Mouse (Mus musculus) CH12.LX (cell line): Measurements from ENCODE around the gene Gm45837. TPM values are rescaled to one million over a fixed set of nuclear protein-coding genes. Genes with fewer than 3 reads are reported as not detected.

Experiments
- DNase-seq: peaks from one replicate; pipeline ENCODE4 v3.0.0-alpha.2; 2013; ENCODE audit errors: extremely low read depth
- H3K27ac ChIP-seq: 2 replicates; pipeline ENCODE4 v1.5.1; 2012; ENCODE audit warnings: low read depth, mild to moderate bottlenecking, control low read depth, moderate library complexity; ENCODE audit not compliant: insufficient read depth
- H3K27me3 ChIP-seq: replicated peaks from 2 replicates; pipeline ENCODE3; 2012; ENCODE audit warnings: inconsistent platforms
- H3K36me3 ChIP-seq, 2 experiments: replicated peaks in 1 of 2; 2 replicates each; pipeline versions ENCODE3 to v1.6.1; 2012; ENCODE audit warnings: inconsistent platforms in 1 of 2, low read length in 1 of 2, mild to moderate bottlenecking in 1 of 2, mixed read lengths in 1 of 2, moderate library complexity in 1 of 2; ENCODE audit not compliant: control insufficient read depth in 1 of 2, insufficient read depth in 1 of 2
- H3K4me1 ChIP-seq, 2 experiments: 2 replicates each; pipeline ENCODE4 v1.6.1; 2012; ENCODE audit warnings: inconsistent platforms in 1 of 2, moderate library complexity in 1 of 2; ENCODE audit not compliant: insufficient read depth in 2 of 2, control insufficient read depth in 1 of 2
- H3K4me2 ChIP-seq: 2 replicates; pipeline ENCODE4 v1.6.1; 2012; ENCODE audit warnings: low read depth, mild to moderate bottlenecking, control low read depth; ENCODE audit not compliant: poor library complexity, insufficient read depth, severe bottlenecking
- H3K4me3 ChIP-seq, 3 experiments: fragments of 150-350 bp in 1 of 3; sonication (generic) in 1 of 3; replicated peaks in 1 of 3; 2 replicates each; pipeline versions ENCODE3 to v1.5.1; 2011 to 2012; ENCODE audit warnings: low read depth in 2 of 3, low read length in 2 of 3, mild to moderate bottlenecking in 2 of 3, moderate library complexity in 2 of 3, control low read depth in 1 of 3, improper control_type of control experiment in 1 of 3, inconsistent platforms in 1 of 3, mixed read lengths in 1 of 3; ENCODE audit not compliant: poor library complexity in 1 of 3
- H3K79me2 ChIP-seq: replicated peaks from 2 replicates; pipeline ENCODE4 v1.6.1; 2012; ENCODE audit warnings: mild to moderate bottlenecking, moderate library complexity; ENCODE audit not compliant: control insufficient read depth, poor library complexity, insufficient read depth, severe bottlenecking; ENCODE audit errors: extremely low read depth
- H3K9ac ChIP-seq: 2 replicates; pipeline ENCODE4 v1.6.1; 2012; ENCODE audit warnings: low read depth, mild to moderate bottlenecking, control low read depth, moderate library complexity; ENCODE audit not compliant: insufficient read depth
- H3K9me3 ChIP-seq: replicated peaks from 2 replicates; pipeline ENCODE3; 2012; ENCODE audit warnings: low read length, inconsistent platforms, mixed read lengths
- BHLHE40 ChIP-seq: IDR thresholded peaks from 2 replicates; pipeline ENCODE4 v1.6.1; 2011; ENCODE audit warnings: mild to moderate bottlenecking, low read depth, low read length, improper control_type of control experiment
- CHD1 ChIP-seq: IDR thresholded peaks from 2 replicates; pipeline ENCODE4 v1.6.1; 2012; ENCODE audit warnings: low read depth, low read length, improper control_type of control experiment, inconsistent platforms
- CHD2 ChIP-seq: IDR thresholded peaks from 2 replicates; pipeline ENCODE4 v1.6.1; 2011; ENCODE audit warnings: low read length, improper control_type of control experiment
- CTCF ChIP-seq, 2 experiments: IDR thresholded peaks in 1 of 2; conservative IDR thresholded peaks in 1 of 2; 2 replicates each; pipeline ENCODE4 v1.5.1; 2011 to 2012; ENCODE audit warnings: low read depth in 2 of 2, low read length in 2 of 2, improper control_type of control experiment in 1 of 2, inconsistent platforms in 1 of 2, mild to moderate bottlenecking in 1 of 2, moderate library complexity in 1 of 2
- E2F4 ChIP-seq: IDR thresholded peaks from 2 replicates; pipeline ENCODE4 v1.6.1; 2011; ENCODE audit warnings: low read depth, low read length, improper control_type of control experiment; ENCODE audit not compliant: insufficient replicate concordance
- EP300 ChIP-seq: IDR thresholded peaks from 2 replicates; pipeline ENCODE4 v1.6.1; 2011; ENCODE audit warnings: low read length, improper control_type of control experiment
- HCFC1 ChIP-seq: IDR thresholded peaks from 2 replicates; pipeline ENCODE4 v1.6.1; 2012; ENCODE audit warnings: low read depth, mild to moderate bottlenecking, inconsistent platforms, low read length, improper control_type of control experiment
- JUN ChIP-seq: IDR thresholded peaks from 2 replicates; pipeline ENCODE4 v1.6.1; 2011; ENCODE audit warnings: low read depth, mild to moderate bottlenecking, low read length, improper control_type of control experiment, moderate library complexity; ENCODE audit not compliant: insufficient read depth
- JUND ChIP-seq: conservative IDR thresholded peaks from 2 replicates; pipeline ENCODE4 v1.6.1; 2011; ENCODE audit warnings: low read depth, low read length, improper control_type of control experiment
- MAFK ChIP-seq: IDR thresholded peaks from 2 replicates; pipeline ENCODE4 v1.6.1; 2011; ENCODE audit warnings: low read length, improper control_type of control experiment; ENCODE audit not compliant: insufficient replicate concordance
- MAX ChIP-seq: IDR thresholded peaks from 2 replicates; pipeline ENCODE4 v1.6.1; 2011; ENCODE audit warnings: low read length, improper control_type of control experiment
- MAZ ChIP-seq: IDR thresholded peaks from 2 replicates; pipeline ENCODE4 v1.6.1; 2012; ENCODE audit warnings: low read depth, mild to moderate bottlenecking, inconsistent platforms, low read length, improper control_type of control experiment, moderate library complexity
- MXI1 ChIP-seq: IDR thresholded peaks from 2 replicates; pipeline ENCODE4 v1.6.1; 2011; ENCODE audit warnings: mild to moderate bottlenecking, low read depth, low read length, improper control_type of control experiment
- MYC ChIP-seq: IDR thresholded peaks from 2 replicates; pipeline ENCODE4 v1.6.1; 2011; ENCODE audit warnings: low read depth, mild to moderate bottlenecking, improper control_type of control experiment, low read length
- NRF1 ChIP-seq: IDR thresholded peaks from 2 replicates; pipeline ENCODE4 v1.6.1; 2014; ENCODE audit warnings: low read depth, mild to moderate bottlenecking, inconsistent platforms, low read length, improper control_type of control experiment, moderate library complexity
- POLR2A ChIP-seq: IDR thresholded peaks from 2 replicates; pipeline ENCODE4 v1.6.1; 2011; ENCODE audit warnings: low read depth, mild to moderate bottlenecking, improper control_type of control experiment, low read length
- POLR2AphosphoS2 ChIP-seq: IDR thresholded peaks from 2 replicates; pipeline ENCODE4 v1.6.1; 2011; ENCODE audit warnings: low read depth, low read length, improper control_type of control experiment
- RAD21 ChIP-seq: IDR thresholded peaks from 2 replicates; pipeline ENCODE4 v1.6.1; 2011; ENCODE audit warnings: low read depth, mild to moderate bottlenecking, low read length, improper control_type of control experiment, moderate library complexity
- RCOR1 ChIP-seq: conservative IDR thresholded peaks from 2 replicates; pipeline ENCODE4 v1.6.1; 2012; ENCODE audit warnings: low read depth, mild to moderate bottlenecking, inconsistent platforms, low read length, improper control_type of control experiment
- SIN3A ChIP-seq: IDR thresholded peaks from 2 replicates; pipeline ENCODE4 v1.6.1; 2012; ENCODE audit warnings: low read length, improper control_type of control experiment, inconsistent platforms
- UBTF ChIP-seq: IDR thresholded peaks from 2 replicates; pipeline ENCODE4 v1.6.1; 2012; ENCODE audit warnings: low read depth, mild to moderate bottlenecking, inconsistent platforms, low read length, improper control_type of control experiment, moderate library complexity
- USF2 ChIP-seq: conservative IDR thresholded peaks from 2 replicates; pipeline ENCODE4 v1.6.1; 2011; ENCODE audit warnings: low read depth, low read length, improper control_type of control experiment
- ZC3H11A ChIP-seq: IDR thresholded peaks from 2 replicates; pipeline ENCODE4 v1.6.1; 2012; ENCODE audit warnings: low read depth, mild to moderate bottlenecking, inconsistent platforms, low read length, improper control_type of control experiment
- ZMIZ1 ChIP-seq: IDR thresholded peaks from 2 replicates; pipeline ENCODE4 v1.6.1; 2012; ENCODE audit warnings: low read depth, mild to moderate bottlenecking, inconsistent platforms, low read length, improper control_type of control experiment
- ZNF384 ChIP-seq: IDR thresholded peaks from 2 replicates; pipeline ENCODE4 v1.6.1; 2012; ENCODE audit warnings: low read depth, low read length, improper control_type of control experiment, inconsistent platforms
- dilution Hi-C: fragments of 300-500 bp; cut with MboI; formaldehyde crosslinking; loops from 2 replicates; pipeline ENCODE4 v1.14.3; 2020; ENCODE audit warnings: low sequenced_read_pairs; ENCODE audit not compliant: extremely low pct_unique_long_range_greater_than_20kb, extremely low pct_ligation_motif_present
- in situ Hi-C: fragments of 300-500 bp; cut with MboI; formaldehyde crosslinking; loops from 3 replicates; pipeline ENCODE4 v1.14.3; 2019; ENCODE audit warnings: low sequenced_read_pairs, low pct_ligation_motif_present, low pct_unique_long_range_greater_than_20kb, mixed read lengths
- polyA plus RNA-seq: library from polyadenylated mRNA; unstranded; fragments of >175 nt; gene quantifications from 2 replicates; pipeline ENCODE4 v1.2.1, GENCODE M21; 2012; ENCODE audit warnings: low read depth; ENCODE audit not compliant: insufficient read length
- total RNA-seq, 2 experiments: library from RNA; depleted of rRNA; stranded (reverse); fragments of 300-350 nt in 1 of 2; fragments of >200 nt in 1 of 2; gene quantifications; 2 replicates each; pipeline ENCODE4 v1.2.3; 2012 to 2014

The Gm45837 gene
- total and polyA plus RNA-seq, 3 experiments = 0.04 to 0.84 TPM; not detected in 1

- Histone ChIP-seq H3K9me3 (no peaks in the 10 kb centered on the region), H3K4me3 (no peak overlapping the region), H3K36me3 (peaks cover 18 to 61% of the 10 kb centered on the region in 2 experiments)
These were observed 5.7 kb downstream of the Gm45837 start for GRCm38 (mm10) chr7:101416391-101416790.

GRCm38 (mm10) chr7:101419013-101419770 lies 8.5 kb downstream of the Gm45837 start:
- H3K36me3 ChIP-seq = peaks cover 7 to 33% of the 10 kb centered on the region in 2 experiments
- peaks cover 4% of the 10 kb centered on the region for H3K27me3 ChIP-seq
- no peak overlapping the region for H3K27ac ChIP-seq
- in situ Hi-C loops (loop anchor here (25.0 kb wide), 1 partner anchor 93 kb away; no protein-coding TSS in a partner anchor), dilution Hi-C loops (no loop called here)
- H3K9ac ChIP-seq = no peak overlapping the region
- DNase-seq = no peak
- no peak overlapping the region for H3K4me3 ChIP-seq
- H3K79me2 ChIP-seq = no peaks in the 10 kb centered on the region
- H3K4me1 ChIP-seq = peaks cover 5 to 7% of the 10 kb centered on the region in 2 experiments
- H3K4me2 ChIP-seq = 0 out of 2 replicates have a peak overlapping the region, but pooled peaks have one; percentile 24
- H3K9me3 ChIP-seq = no peaks in the 10 kb centered on the region
- TF ChIP-seq MYC (no peak), SIN3A (no peak), MAFK (no peak), NRF1 (no peak), POLR2A (no peak), EP300 (no peak), RCOR1 (no peak), ZMIZ1 (no peak), POLR2AphosphoS2 (no peak), ZNF384 (no peak), RAD21 (no peak), CTCF (conservative IDR thresholded peaks at IDR 0.05 in 1 of 2, IDR thresholded peaks at IDR 0.05 in 1 of 2; ENCODE audit: low read depth in 2 of 2, low read length in 2 of 2) (no peak), JUND (no peak), MAX (no peak), CHD2 (no peak), HCFC1 (no peak), ZC3H11A (no peak), BHLHE40 (no peak)

More at GRCm38 (mm10) chr7:101416391-101416790, 5.7 kb downstream of the Gm45837 start:
- dilution Hi-C loops = no loop called here
- in situ Hi-C loops = loop anchor here (25.0 kb wide), 1 partner anchor 96 kb away; no protein-coding TSS in a partner anchor
- Histone ChIP-seq H3K4me1 (peaks cover 0 to 3% of the 10 kb centered on the region in 2 experiments), H3K9ac (no peak overlapping the region), H3K27me3 (no peaks in the 10 kb centered on the region), H3K79me2 (no peaks in the 10 kb centered on the region), H3K27ac (no peak overlapping the region), H3K4me2 (no peak overlapping the region)
- no peak for DNase-seq
- TF ChIP-seq MXI1 = no peak
- TF ChIP-seq CHD1 = no peak
- no peak for TF ChIP-seq MAZ
- TF ChIP-seq UBTF = no peak
- no peak for TF ChIP-seq POLR2A
- TF ChIP-seq NRF1 = no peak
- no peak for TF ChIP-seq JUN
- TF ChIP-seq ZMIZ1 = no peak
- TF ChIP-seq MYC = no peak
- no peak for TF ChIP-seq CTCF (conservative IDR thresholded peaks at IDR 0.05 in 1 of 2, IDR thresholded peaks at IDR 0.05 in 1 of 2; ENCODE audit: low read depth in 2 of 2, low read length in 2 of 2)
- no peak for TF ChIP-seq RAD21
- TF ChIP-seq MAFK = no peak
- TF ChIP-seq E2F4 = no peak
- TF ChIP-seq CHD2 = no peak
- no peak for TF ChIP-seq ZNF384
- no peak for TF ChIP-seq EP300
- TF ChIP-seq HCFC1 = no peak
- TF ChIP-seq USF2 = no peak
